Mouse (Mus musculus): ENCODE results near the gene Wasf3.
A peak's percentile ranks its signal among the peaks of the same experiment; 100 is the strongest.

The Wasf3 gene

GRCm38 (mm10) chr5:146384935-146385591 lies at the start of gene Wasf3:
TSS of gene Wasf3 (plus strand) at chr5:146384985.
- DNase-seq (ENCODE audit: low spot score in 2 of 2) = peak; percentile 94 to 95

- DNase-seq (ENCODE audit: low spot score in 2 of 2) = peak; percentile 70 to 83
Observed at GRCm38 (mm10) chr5:146338064-146338463, 46.7 kb upstream of the Wasf3 start.

- no peak for DNase-seq (ENCODE audit: low spot score in 2 of 2)
Observed at GRCm38 (mm10) chr5:146340037-146340436, 44.7 kb upstream of the Wasf3 start.

- peak; percentile 48 to 53 for DNase-seq (ENCODE audit: low spot score in 2 of 2)
Observed at GRCm38 (mm10) chr5:146344911-146345686, 39.7 kb upstream of the Wasf3 start.

- no peak for DNase-seq (ENCODE audit: low spot score in 2 of 2)
Observed at GRCm38 (mm10) chr5:146347081-146347480, 37.7 kb upstream of the Wasf3 start.

- DNase-seq (ENCODE audit: low spot score in 2 of 2) = no peak
Observed at GRCm38 (mm10) chr5:146349183-146349582, 35.6 kb upstream of the Wasf3 start.

- DNase-seq (ENCODE audit: low spot score in 2 of 2) = no peak
Observed at GRCm38 (mm10) chr5:146350784-146351183, 34.0 kb upstream of the Wasf3 start.

- DNase-seq (ENCODE audit: low spot score in 2 of 2) = no peak
Observed at GRCm38 (mm10) chr5:146352006-146352405, 32.8 kb upstream of the Wasf3 start.

- DNase-seq (ENCODE audit: low spot score in 2 of 2) = no peak
Observed at GRCm38 (mm10) chr5:146360386-146360785, 24.4 kb upstream of the Wasf3 start.

- DNase-seq (ENCODE audit: low spot score in 2 of 2) = no peak
Observed at GRCm38 (mm10) chr5:146362711-146363110, 22.1 kb upstream of the Wasf3 start.

GRCm38 (mm10) chr5:146368356-146368755 lies 16.4 kb upstream of the Wasf3 start:
- peak; percentile 51 to 64 for DNase-seq (ENCODE audit: low spot score in 2 of 2)

GRCm38 (mm10) chr5:146368971-146369370 lies 15.8 kb upstream of the Wasf3 start:
- DNase-seq (ENCODE audit: low spot score in 2 of 2) = peak in 1 of 2 experiments; percentile 29

- peak; percentile 63 to 78 for DNase-seq (ENCODE audit: low spot score in 2 of 2)
Observed at GRCm38 (mm10) chr5:146370794-146371193, 14.0 kb upstream of the Wasf3 start.

- peak; percentile 40 to 71 for DNase-seq (ENCODE audit: low spot score in 2 of 2)
Observed at GRCm38 (mm10) chr5:146373238-146373637, 11.5 kb upstream of the Wasf3 start.

GRCm38 (mm10) chr5:146376601-146377000 lies 8.2 kb upstream of the Wasf3 start:
- DNase-seq (ENCODE audit: low spot score in 2 of 2) = no peak

GRCm38 (mm10) chr5:146380041-146380440 lies 4.7 kb upstream of the Wasf3 start:
- DNase-seq (ENCODE audit: low spot score in 2 of 2) = no peak

GRCm38 (mm10) chr5:146382268-146382667 lies 2.5 kb upstream of the Wasf3 start:
- DNase-seq (ENCODE audit: low spot score in 2 of 2) = no peak

- DNase-seq (ENCODE audit: low spot score in 2 of 2) = no peak
Observed at GRCm38 (mm10) chr5:146383401-146383800, 1.4 kb upstream of the Wasf3 start.

GRCm38 (mm10) chr5:146385989-146386388 lies 1.2 kb downstream of the Wasf3 start:
- no peak for DNase-seq (ENCODE audit: low spot score in 2 of 2)

GRCm38 (mm10) chr5:146386906-146387305 lies 2.1 kb downstream of the Wasf3 start:
- no peak for DNase-seq (ENCODE audit: low spot score in 2 of 2)

GRCm38 (mm10) chr5:146394563-146394962 lies 9.8 kb downstream of the Wasf3 start:
- no peak for DNase-seq (ENCODE audit: low spot score in 2 of 2)

GRCm38 (mm10) chr5:146397253-146397652 lies 12.5 kb downstream of the Wasf3 start:
- DNase-seq (ENCODE audit: low spot score in 2 of 2) = no peak

Data from right cerebral cortex, postnatal 10 days (tissue).